Mouse (Mus musculus): ENCODE results near the gene Poc1a.

The Poc1a gene

DNA sequence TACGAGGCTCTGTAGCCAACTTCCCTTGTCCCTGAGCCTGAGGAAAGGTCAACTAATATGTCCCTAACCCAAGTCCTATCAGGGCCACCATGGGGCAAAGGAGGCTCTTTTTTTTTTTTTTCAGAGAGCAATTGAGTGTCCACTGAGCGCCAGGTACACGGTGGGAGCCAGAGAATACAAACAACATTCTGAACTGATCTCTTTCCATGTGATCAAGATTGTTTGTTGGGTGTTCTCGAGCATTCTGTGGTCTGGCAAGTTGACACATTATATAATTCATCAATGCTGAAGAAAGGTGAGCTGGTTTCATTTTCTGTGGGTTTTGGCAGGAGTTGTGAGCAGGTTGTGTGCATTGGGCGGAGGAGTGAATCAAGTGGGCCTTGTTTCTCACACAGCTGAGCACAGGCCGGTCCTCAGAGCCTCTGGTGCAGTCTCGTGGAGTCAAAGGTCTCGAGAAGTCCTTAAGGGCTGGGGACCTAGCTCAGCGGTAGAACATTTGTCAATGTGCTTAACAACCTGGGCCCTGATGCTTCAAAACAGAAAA, 17.4 kb upstream of the Poc1a start:
- in situ Hi-C loops (cut with MboI, MseI): no loop called here

DNA sequence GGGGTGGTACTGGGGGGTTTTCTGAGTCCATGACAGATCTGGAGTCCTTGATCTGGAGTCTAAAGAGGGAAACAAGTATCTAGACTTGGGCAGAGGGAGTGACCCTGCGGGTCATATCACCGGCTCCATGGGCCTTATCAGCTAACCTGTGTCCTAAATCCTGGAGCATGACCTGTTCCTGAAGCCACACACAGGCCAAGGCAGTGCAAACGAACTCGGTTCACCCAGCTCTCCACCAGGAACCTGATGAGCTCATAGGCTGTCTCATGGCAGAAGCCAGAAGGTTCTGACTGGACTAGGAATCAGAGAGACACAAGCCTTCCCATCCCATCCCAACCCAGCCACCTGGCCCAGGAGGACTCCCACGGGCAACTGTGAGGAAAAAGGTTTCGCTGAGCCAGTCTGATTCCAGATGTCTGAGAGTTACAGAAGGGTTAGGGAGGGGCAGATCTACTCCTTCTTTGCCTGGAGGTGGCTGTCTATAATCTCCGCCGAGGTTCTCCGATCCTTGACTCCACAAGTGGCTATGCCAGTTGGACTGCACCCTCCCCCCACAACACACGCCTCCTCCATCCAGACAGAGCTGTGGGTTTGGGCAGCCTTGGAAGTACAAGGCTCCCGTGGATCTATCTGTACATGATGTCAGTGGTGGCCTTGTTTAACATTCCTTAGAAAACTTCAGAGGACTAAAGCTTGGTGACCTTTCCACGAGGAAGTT, 15.3 kb upstream of the Poc1a start:
- in situ Hi-C loops (cut with MboI, MseI): no loop called here

DNA sequence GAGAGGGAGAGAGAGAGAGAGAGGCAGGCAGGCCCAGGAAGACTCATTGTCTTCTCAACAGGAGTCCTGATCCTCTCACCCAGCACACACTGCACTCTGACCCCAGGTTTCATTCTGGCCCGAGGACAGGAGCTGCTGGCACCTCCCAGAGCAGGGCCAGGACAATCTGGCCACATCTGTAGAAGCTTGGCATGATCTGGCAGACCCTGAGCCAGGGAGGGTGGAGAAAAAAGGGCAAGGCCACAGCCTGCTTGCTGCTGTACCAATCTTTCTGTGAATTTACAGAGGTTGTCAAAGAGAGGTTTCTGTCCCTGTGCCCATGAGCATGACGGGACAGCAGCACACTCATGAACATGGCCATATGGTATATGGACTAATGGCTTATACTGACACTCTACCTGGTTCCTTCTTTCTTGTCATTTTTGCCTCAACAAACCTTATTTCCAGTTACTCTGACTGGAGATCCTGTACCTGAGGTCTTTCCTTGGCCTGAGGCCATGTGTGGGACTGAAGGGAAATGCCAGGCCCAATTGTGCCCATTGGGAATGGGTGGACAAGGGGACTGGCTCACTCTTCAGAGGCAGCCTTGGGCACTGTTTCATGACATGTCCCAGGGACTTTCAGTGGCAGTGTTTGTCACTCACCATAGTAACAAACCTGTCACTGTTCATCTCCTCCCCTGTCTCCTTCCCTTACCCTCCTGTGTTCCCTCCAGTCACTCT, 13.8 kb upstream of the Poc1a start:
- in situ Hi-C loops (cut with MboI, MseI): no loop called here

DNA sequence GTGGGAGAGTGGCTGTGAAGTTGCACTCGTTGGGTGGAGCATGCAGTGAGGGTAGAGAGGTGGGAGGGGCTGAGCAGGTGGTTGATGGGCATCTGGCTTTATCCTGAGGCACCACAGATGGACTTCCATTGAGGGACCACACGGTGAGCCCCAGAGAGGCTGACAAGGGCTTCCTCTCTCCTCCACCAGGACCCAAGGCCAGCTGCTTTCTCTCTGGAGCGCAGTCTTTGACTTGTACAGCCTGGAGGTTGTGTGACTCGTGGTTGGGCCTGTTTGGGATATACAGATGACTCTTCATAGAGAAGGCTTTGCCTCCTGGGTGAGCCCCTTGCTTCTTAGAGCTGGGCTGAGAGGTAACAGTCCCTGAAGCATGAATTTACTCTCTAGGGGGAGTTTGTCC, 12.4 kb upstream of the Poc1a start:
- in situ Hi-C loops (cut with MboI, MseI): no loop called here

DNA sequence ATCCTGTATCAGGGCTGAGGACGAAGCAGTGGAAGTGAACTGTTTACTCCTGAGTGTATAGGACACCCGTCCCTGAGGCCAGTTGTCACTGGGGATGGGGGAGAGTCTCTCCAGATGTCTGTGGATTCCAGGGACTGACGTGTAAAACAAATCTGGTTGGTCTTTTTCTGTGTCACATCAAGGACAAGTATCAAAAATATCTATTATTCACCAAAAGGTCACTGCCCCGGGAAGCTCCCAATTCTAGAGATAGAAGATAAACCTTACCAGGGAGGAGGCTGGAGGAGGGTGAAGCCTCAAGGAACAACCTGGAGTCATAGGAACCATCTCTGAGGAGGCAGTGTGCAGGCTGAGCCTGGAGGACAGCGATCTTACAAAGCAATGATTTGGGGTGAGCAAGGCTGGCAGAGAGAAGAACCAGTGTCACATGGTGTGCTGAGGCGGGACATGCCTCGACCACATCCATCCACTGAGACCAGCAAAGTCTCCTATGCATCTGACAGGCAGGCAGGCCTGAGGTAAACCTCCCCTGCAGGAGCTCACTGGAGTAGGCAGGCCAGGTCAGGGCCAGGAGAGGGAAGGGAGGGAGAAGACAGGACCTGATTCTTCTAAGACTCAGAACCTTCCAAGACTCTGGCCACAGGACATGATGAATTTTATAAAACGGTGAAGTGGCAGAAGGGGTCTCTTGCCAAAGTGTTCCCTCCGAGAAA, 11.6 kb upstream of the Poc1a start:
- in situ Hi-C loops (cut with MboI, MseI): no loop called here

DNA sequence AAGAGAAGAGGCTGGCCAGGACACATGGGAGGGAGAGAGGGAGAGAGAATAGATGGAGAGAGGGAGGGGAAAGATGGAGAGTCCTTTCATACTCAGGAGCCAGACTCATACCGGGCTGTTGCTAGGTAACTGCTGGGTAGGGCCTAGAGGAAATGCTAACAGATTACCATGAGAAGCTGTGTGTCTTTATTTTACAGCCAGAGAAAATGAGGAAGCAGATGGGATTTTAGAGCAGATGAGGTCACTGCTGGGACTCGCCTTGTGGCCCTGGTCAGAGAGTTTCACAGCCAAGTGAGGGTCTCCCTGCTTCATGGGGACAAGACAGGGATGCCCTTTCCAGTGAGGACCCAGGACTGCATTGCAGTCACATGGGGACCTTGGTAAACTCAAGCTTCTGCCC, 11.0 kb upstream of the Poc1a start:
- in situ Hi-C loops (cut with MboI, MseI): no loop called here

DNA sequence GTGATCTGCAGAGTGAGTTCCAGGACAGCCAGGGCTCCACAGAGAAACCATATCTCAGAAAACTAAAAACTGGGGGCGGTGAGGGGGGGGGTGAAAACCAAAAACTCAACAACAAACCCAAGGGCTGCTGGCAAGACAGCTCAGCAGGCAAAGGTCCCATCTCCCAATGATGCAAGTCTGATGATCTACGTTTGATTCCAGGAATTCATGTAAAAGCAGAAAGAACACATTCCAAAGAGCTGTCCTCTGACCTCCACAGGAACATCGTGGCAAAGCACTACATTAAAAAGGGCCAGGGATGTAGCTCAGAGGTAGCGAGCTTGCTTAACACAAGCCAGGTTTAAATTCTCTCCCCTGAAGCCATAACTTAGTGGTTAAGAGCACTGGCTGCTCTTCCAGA, 10.2 kb upstream of the Poc1a start:
- in situ Hi-C loops (cut with MboI, MseI): no loop called here

DNA sequence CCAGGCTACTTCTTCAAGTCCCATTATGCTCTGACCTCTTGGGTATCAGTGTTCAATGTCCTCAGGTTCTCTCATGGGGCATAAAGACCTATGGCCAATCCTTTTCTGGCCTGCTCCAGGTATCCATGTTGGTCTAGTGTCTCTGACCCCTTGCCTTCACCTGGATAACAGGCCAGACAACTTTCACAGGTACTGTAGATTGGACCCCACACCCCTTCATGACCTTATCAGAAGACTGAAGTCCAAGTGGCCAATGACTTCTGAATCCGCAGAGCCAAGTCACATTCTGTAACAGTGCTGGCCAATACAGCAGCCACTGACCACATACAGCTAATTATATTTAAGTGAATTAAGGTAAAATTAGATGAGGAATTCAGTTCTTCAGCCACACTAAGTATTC, 8.6 kb upstream of the Poc1a start:
- in situ Hi-C loops (cut with MboI, MseI): no loop called here

DNA sequence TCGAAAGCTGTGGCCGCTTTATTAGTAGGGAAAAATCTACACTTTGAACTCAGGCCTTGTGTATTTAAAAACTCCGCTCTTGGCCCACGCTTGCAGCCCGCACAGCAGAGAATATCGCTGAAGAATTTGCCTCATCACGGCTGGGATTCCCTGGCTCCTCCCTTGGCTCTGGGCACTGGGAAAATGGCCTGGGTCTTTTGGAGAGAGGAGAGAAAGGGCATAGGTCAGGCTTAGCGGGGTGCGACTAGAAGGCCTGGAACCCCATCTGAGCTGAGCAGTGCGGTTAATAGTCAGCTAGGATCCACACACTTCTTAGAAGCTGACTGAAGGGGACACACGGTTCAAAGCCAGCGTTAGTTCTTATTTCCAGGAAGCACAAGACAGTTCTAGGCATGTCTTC, 7.6 kb upstream of the Poc1a start:
- in situ Hi-C loops (cut with MboI, MseI): no loop called here

DNA sequence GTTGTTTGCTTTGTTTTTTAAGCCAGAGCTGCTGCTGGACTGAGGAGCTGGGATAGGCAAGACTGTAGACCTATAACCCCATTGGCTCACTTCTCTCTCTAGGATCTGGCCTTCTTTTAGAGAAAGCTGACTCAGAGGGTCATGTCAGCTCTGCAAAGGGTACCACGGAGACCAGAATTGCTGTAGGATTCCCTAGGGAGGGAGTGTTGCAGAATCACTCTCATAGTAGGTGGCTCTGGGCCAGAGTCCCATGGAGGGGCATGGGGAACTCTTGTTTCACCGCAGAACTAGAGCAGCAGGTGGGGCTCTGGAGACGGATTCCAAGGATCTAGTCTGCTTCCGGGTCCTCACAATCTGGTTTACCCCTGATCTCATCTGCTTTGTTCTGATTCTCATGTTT, 7.1 kb upstream of the Poc1a start:
- in situ Hi-C loops (cut with MboI, MseI): no loop called here

DNA sequence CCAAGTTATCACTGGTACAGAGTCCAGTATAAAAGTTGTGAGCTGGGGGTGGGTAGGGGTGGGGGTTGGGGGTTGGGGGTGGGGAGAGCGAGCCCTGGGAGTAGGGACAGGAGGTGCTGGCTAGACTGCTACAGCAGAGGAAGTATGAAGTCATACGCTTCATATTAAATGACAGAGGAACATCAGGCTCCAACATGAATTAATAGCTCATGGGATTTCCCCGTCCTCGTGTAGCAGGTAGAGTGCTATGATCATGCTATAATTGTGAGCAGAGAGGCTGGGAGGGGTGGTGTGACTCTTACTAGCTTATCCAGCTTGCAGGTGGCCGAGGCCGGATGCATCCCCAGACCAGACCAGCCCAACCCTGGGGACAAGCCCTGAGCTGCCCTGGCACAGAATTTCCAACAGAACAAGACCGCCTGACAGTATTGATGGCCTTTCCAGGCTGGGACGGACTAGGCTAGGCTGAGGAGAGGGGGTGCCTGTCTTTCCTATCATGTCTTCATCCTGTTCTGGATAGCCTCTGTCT, 6.1 kb upstream of the Poc1a start:
- in situ Hi-C loops (cut with MboI, MseI): no loop called here

DNA sequence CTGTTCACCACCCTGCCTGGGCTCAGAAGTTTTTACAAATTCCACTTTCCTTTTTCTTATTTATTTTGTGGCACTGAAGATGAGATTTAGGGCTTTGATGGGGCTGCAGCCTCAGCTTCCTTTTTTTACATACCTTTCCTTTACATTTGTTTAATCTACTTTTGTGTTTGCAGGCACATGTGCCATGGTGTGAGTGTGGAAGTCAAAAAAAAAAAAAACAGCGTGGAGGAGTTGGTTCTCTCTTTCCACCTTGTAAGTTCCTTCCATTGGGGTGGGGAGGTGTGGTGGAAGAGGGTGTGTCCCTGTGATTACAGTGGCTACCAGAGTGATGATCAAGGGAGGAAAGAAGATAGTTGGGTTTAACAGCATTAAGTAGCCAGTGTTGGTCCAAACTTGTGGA, 5.1 kb upstream of the Poc1a start:
- in situ Hi-C loops (cut with MboI, MseI): no loop called here

DNA sequence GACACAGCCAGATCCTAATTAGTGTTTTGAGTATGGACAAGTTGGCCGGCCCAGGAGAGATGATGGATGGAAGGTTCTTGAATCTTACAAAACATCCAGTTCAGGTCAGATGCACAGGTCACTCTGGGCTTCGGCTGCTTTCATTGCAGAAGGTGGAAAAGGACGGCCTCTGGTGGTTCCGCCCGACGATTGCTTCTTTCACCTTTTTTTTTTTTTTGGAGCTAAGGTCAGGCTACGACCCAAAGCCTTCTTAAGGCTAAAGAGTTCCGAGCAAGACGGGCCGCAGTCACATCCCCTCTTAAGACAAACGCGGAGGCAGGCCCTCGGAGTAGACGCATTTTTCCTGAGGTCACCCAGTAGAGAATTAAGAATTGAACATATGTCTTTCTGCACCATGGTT, 475 bp upstream of the Poc1a start:
- in situ Hi-C loops (cut with MboI, MseI): loop anchor here (5.0 kb wide), 1 partner anchor 87 kb away; the partner anchor contains the start of gene Dusp7

DNA sequence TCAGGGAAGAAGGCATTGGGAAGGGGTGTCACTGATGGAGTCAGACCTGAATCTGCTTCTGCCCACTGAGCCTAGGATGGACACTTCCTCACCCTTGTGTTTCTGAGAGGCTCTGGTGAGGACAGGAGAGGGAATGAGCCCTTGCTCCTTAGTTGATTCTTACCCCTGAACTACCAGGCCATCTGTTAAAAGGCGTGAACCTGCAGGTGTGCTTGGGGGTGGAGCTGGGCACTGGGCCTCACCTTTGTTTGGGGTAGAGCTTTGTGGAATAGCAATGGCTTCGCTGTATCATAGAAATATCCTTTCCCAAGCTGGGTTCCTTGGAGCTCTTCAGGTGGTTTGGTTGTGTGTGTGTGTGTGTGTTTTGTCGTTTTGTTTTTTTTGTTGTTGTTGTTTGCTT, 1.2 kb downstream of the Poc1a start:
- in situ Hi-C loops (cut with MboI, MseI): loop anchor here (5.0 kb wide), 1 partner anchor 85 kb away; the partner anchor contains the start of gene Dusp7

DNA sequence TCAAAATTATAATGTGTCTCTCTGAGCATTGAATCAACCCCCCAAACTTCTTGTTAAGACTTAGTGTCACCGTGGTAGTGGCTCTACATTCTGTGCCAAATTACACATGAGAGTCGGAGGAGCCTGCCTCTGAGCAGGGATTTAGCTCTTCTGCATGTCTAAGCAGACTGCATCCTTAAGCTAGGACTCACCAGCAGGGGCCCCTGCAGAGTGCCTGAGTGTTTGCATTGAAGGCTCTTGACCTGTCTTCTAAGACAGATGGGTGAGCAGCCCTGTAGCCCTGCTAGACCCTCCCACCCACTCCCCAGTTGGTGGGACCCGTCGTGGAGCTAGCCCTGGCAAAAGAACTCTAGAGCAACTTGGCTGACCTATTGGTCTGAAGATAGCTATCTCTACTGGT, 6.3 kb downstream of the Poc1a start:
- in situ Hi-C loops (cut with MboI, MseI): no loop called here

DNA sequence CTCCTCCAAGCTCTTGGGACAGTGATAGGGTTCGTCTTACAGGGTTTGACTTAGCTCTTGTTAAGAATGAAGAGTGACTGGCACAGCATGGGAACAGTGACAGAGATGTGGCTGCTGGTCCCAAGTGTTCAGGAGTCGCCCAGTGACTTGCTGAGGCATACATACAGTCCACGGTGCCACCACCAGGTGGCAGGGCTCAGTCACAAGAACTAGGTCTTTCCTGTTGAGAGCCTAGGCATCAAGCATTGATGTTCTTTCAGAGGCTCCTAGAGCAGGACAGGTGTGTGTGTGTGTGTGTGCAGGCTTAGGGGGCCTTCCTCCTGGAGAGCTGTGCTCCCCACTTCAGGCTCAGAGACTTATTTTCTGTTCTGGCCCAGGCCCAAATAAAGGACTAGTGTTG, 8.0 kb downstream of the Poc1a start:
- in situ Hi-C loops (cut with MboI, MseI): no loop called here

DNA sequence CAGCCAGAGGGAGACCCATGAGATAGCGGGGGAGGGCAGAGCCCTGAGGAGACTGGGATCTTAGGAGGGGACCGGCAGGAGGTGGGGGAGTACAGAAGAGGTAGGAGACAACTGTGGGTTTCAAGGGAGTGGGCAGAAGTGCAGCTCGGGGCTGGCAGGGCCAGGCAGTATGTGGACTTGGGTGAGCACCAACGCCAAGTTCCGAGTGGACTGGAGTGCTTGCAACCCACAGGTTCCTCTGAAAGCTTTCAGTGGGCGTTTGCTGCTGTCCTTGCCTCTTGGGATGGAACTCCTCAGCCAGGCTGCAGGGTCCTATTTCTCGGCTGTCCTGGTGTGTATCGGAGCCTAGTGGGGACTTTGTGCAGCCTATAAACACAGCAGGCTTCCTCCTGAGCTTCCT, 9.0 kb downstream of the Poc1a start:
- in situ Hi-C loops (cut with MboI, MseI): no loop called here

DNA sequence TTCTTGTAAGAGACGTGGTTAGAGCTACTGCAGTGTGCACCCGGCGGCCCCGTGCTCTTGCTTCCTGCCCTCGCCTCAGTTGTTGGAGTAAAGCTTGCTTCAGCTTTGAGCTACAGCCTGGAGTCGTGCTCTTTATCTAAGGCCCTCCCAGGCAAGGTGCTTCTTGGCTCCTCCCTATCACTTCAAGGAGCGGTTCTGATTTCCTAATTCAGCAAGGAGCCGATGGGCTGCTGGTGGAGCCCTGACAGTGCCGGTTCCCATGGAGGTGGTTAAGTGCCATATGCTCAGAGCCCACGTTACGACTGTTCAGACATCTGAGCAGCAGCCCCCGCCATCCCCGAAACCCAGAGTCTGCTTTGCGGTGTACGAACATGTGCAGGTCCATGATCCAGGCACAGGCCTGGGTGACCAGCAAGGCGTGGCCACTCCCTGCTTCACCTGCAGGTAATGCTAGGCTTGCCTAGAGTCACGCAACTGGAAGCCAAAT, 9.8 kb downstream of the Poc1a start:
- in situ Hi-C loops (cut with MboI, MseI): no loop called here

DNA sequence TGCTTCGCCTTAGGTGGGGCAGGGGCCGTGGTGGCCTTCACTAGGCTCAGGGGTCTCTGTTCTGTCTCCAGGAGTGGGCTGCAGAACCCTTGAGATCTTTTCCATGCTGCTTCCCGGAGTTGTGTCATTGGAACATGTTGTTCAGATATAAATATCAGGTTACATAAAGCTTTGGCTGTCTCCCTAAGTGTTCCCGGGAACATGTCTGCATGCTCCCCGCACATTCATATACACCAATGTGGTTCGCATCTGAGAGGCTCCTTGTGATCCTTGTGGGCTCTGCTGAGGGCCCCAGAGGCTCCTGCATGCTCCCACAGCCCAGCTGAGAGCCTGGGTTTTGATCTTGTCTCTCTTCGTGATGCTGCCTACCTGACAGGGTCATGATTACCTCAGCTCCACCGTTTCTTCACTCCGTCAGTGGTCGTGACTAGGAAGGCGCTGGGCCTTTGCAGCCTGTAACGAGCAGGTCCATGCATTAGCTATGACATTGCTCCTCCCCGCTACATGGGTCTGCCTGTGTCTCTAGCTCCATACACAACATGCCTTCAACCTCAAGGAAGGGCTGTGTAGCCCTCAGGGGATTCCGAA, 12.8 kb downstream of the Poc1a start:
- in situ Hi-C loops (cut with MboI, MseI): no loop called here

DNA sequence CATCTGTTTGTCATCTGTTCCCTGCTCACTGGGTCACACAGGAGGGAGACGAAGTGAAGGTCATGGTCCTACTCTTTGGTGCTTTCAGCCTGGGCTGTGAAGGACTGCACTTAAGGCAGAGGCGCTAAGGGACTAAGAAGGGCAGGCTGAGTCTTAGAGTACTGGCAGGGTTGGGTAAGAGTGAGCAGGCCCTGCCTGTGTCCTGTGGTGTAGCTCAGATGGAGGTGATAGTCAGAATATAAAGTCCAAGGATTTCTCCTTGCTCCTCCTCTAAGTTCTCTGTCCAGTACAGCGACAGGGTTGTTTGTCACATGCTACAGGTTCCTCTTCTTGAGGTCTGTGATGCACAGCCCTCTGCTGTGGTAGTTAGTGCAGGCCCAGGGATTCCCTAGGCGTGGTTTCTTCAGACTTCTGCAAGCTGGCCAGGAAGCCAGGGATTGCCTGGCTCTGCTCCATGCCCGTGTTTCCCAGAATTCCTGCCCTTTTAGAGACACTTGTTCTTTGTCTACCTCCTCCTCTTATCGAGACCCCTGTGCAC, 15.8 kb downstream of the Poc1a start:
- in situ Hi-C loops (cut with MboI, MseI): no loop called here

DNA sequence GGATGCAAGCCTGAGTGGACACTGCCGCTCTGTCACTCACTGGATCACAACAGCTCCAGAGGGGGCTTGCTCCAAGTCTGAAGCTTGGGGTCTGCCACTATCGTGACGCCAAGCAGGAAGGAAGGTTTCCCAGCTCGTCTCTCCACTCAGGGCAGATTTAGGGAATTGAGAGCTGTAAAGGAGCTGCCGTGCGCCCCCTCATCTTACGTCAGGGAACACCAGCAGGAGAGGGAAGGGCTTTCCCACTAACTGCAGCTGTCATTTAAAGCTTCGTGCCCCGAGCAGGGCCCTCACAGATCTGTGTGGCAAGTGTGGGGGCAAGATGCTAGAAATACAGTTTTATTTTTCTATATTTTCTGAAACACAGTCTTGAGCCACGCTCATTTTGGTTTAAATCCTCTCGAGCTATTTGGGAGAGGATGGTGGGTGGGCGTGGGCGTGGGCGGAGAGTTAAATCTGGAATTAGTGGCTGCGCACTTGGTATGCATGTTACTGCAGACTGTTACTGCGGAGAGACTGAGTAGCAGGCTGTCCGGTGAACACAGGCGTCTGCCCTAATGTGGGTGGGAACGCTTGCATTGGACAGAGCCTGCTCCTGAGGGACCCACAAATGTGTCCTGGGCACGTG, 19.4 kb downstream of the Poc1a start:
- in situ Hi-C loops (cut with MboI, MseI): no loop called here
